Mouse (Mus musculus) heart, adult 10 weeks (tissue): ENCODE data around the gene Lage3. TPM values are rescaled to one million over a fixed set of nuclear protein-coding genes. Genes with fewer than 3 reads are reported as not detected.

Source experiments
- polyA plus RNA-seq: library from polyadenylated mRNA; stranded (reverse); fragments of 350-450 nt; fragmentation: Illumina TruSeq; extraction: RNeasy Lipid Tissue Mini Kit (QIAGEN cat#74804); gene quantifications from one replicate; pipeline ENCODE4 v1.2.3, GENCODE M21; 2014; ENCODE audit warnings: low read depth, low replicate concordance

The Lage3 gene
- 31.3 TPM for polyA plus RNA-seq

DNA sequence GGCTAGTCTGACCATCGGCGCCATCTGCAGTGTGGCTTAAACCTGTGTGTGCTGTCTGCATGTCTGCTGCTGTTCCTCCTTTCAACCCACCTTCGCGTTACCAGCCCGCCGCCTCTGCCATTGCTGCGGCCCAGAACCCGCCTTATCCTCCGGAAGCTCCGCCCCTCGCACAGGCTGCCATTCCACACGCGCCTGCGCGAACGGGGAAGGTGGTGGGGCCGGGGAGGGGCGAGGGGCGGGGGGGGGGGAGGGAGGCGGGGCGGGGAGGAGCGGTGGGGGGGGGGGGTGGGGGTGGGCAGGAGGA lies at the start of gene Lage3:
Gene Lage3 (minus strand): TSS at position 152 of the 304 bp plus-strand sequence.

DNA sequence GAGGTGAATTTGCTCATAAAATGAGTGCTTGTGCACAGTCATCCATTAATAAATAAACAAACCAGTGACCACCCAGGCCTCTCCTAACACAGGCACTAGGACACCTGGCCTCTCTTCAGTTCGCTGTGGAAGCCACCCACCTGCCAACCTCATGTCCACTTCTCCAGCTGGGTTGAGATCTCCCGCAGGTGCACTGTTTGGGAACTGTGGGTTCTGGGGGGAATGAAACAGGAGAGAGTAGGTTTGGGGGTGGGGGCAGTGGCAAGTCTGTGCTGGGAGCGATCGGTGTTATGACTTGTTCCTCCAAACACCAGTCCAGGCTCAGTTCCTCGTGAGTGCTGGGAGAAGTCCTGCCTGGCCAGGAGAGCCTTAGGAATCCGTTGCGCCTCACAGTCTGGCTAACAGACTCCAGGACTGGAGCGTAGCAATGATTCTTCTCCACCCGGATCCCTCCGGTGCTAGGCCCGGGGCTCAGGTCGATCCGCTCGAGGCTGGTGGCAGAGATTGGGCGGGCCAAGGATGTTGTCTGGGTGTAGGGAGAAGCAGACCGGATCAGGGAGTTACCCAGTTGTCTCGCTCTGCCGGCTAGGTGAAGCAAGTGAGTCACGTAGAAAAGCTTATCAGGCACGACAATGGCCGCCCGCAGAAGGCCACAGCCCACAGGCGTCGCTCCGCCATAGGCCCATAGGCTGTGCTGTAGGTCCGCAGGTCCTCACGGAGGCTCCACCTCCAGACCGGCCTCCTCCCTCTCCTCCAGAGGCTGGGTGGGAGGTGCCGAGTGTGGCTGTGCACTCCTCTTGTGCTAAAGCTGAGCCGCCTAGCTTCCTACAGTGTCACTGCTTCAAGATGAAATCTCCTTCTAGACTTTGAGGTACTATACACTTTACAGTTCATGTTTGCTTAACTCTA lies 39.4 kb upstream of the Lage3 start, which contains the start of the genes Fam3a and Ikbkg:
Gene Fam3a (minus strand): TSS at position 738 of the 909 bp plus-strand sequence.
Gene Ikbkg (plus strand): TSS at position 756 of the 909 bp plus-strand sequence.

DNA sequence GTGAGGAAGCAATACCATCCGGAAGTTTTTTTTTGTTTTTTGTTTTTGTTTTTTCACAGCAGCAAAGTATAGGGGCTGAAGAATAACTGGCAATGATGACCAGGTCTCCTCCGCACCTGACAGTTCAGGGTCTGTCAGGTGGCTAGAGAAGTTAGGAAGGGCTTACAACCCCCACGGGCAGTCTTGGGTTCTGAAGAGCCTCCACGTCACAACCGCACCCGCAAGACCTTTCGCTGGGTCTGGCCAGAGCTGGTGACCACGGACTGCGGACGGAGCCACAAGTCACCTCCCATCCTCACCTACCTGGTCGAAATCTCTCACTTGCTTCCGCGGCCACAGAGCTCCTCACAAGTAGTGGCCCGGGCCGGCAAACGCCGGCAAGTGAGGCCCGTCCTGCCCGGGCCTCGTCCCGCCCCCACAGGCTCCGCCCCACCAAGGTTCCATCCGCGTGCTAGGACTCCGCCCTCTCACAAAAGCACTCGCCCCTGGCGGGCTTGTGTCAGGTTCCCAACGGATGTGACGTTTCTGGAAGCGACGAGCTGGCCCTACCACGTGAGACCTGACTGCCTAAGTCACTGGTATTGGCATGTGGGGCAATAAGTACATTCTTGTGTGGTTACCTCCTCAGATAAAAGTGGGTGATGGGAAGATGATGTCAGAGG lies 19.6 kb upstream of the Lage3 start, which contains the start of the genes Ubl4a and Slc10a3:
Gene Ubl4a (minus strand): TSS at position 331 of the 662 bp plus-strand sequence.
Gene Slc10a3 (minus strand): TSS at position 462 of the 662 bp plus-strand sequence.

DNA sequence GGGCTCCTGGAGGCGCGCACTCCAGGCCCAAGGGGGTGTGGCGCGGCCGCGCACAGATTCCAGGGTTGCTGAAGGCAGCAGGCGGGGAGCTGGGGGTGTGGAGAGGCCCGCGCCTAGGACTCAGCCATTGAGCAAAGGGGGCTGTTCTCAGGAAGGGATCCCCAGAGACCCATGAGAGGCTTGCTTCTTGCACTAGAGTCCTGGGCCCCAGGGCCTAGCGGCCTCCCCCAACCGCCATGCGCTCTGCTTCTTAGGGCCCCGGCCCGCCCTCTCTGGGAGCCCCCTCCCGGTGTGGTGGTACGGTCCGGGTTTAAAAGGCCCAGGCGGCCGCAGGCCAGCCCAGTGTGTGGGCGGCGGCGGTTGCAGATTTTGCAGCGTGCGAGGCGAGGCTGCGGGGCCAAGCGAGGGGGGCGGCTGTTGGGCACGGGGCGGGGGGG lies 24.7 kb downstream of the Lage3 start, which contains the start of gene Plxna3:
Gene Plxna3 (plus strand): TSS at position 342 of the 437 bp plus-strand sequence.

DNA sequence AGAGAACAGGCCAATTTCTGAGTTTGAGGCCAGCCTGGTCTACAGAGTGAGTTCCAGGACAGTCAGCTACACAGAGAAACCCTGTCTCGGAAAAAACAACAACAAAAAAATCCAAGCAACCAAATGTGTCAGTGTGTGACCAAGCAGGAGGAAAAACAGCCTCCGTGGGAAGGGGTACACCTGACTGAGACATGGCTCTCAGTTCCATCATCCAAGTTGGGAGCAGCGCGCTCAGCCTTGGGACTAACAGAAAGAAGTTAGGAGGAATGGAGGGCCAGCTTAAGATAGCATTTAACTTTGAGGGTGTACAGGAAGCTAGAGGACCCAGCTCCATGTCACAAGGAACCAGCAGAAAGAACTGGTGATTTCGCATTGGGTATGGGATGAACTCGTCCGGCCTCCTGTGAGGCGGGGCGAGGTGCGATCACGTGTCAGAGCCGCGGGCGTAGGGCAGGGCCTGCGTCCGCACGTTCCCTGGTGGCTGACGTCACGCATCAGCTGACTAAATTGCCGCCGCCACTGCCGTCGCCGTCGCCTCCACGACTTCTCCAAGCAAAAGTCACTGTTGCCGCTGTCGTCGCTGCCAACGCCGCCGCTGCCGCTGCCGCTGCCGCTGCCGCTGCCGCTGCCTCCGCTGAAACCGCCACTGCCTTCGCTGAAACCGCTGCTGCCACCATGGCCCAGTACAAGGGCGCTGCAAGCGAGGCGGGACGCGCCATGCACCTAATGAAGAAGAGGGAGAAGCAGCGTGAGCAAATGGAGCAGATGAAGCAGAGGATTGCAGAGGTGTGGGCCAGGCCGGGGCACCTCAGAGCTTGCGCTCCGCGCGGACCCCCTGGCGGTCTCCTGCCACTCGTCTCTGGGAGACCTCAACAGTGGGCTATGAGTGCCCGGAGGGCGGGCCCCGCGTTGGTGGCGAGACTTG lies 40.6 kb downstream of the Lage3 start, which contains the start of gene Fam50a:
Gene Fam50a (plus strand): TSS at position 494 of the 925 bp plus-strand sequence.

DNA sequence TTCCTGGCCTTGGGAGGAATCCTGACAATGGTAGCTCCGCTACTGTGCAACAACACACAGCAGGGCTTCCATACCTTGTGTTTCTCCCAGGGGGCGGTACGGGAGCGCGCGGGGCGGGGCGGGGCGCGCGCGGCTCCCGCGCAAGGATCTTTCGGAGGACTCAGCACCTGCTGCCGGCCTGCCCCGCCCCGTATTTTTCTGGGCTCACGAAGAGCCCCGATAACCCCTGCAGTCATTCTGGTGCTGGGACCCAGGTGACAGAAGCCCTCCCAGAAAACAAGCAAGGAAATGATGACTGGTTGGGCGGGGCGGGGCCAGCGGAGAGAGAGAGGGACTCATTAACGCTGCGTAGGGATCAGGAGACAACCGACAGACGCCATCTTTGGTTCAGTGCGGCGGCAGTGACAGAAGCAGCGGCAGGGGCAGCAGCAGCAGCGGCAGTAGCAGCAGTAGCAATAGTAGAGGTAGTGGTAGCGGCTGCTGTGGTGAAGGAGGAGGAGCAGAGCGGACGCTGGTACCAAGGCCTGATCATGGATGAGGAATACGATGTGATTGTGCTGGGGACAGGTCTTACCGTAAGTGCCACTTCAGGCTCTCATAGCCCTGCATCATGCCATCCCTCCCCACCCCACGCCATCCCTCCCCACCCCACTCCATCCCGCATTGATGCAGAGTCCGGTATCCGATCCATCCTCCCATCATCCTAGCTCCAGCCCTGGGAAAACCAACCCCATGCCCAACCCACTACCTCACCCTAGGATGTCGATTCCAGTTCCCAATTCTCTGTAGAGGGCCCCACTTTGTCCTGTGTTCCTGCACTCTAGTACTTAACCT lies 48.3 kb downstream of the Lage3 start, which contains the start of gene Gdi1:
Gene Gdi1 (plus strand): TSS at position 132 of the 834 bp plus-strand sequence.

Other genes starting within 250 kb of the Lage3 start
- not detected for gene Opn1mw, start 226.2 kb downstream of the Lage3 start, polyA plus RNA-seq
- 20.1 TPM for gene Mecp2, start 218.3 kb downstream of the Lage3 start, polyA plus RNA-seq
- not detected for gene Tex28, start 185.8 kb downstream of the Lage3 start, polyA plus RNA-seq
- not detected for gene Tktl1, start 176.4 kb downstream of the Lage3 start, polyA plus RNA-seq
- 157 TPM for gene Flna, start 103.8 kb downstream of the Lage3 start, polyA plus RNA-seq
- 58.3 TPM for gene Emd, start 98.9 kb downstream of the Lage3 start, polyA plus RNA-seq
- 920 TPM for gene Rpl10, start 82.8 kb downstream of the Lage3 start, polyA plus RNA-seq
- 89.4 TPM for gene Taz, start 71.7 kb downstream of the Lage3 start, polyA plus RNA-seq
- 20.8 TPM for gene Dnase1l1, start 71.3 kb downstream of the Lage3 start, polyA plus RNA-seq
- 178 TPM for gene Atp6ap1, start 56.5 kb downstream of the Lage3 start, polyA plus RNA-seq
- gene Gdi1, start 48.6 kb downstream of the Lage3 start, polyA plus RNA-seq: 84.5 TPM
- 33.4 TPM for gene Fam50a, start 40.6 kb downstream of the Lage3 start, polyA plus RNA-seq
- gene Plxna3, start 24.6 kb downstream of the Lage3 start, polyA plus RNA-seq: 2.0 TPM
- gene Ubl4a, start 19.6 kb upstream of the Lage3 start, polyA plus RNA-seq: 73.7 TPM
- gene Slc10a3, start 19.7 kb upstream of the Lage3 start, polyA plus RNA-seq: 7.1 TPM
- gene Fam3a, start 39.7 kb upstream of the Lage3 start, polyA plus RNA-seq: 25.7 TPM
- 23.9 TPM for gene Ikbkg, start 39.7 kb upstream of the Lage3 start, polyA plus RNA-seq
- 8.7 TPM for gene G6pdx, start 75.6 kb upstream of the Lage3 start, polyA plus RNA-seq
- not detected for gene Gm6880, start 127.8 kb upstream of the Lage3 start, polyA plus RNA-seq
- gene Olfr1326-ps1, start 221.3 kb upstream of the Lage3 start, polyA plus RNA-seq: not detected
- gene Olfr1325, start 239.1 kb upstream of the Lage3 start, polyA plus RNA-seq: not detected